Mouse (Mus musculus) megakaryocyte, embryonic 14.5 days (primary cell): Measurements from ENCODE around the gene Hist1h2be.

Experiments
- FLI1 ChIP-seq: IDR thresholded peaks from 2 replicates; pipeline ENCODE4 v1.6.1; 2012; ENCODE audit warnings: low read length, inconsistent platforms, mixed read lengths
- GATA1 ChIP-seq: IDR thresholded peaks from 3 replicates; pipeline ENCODE4 v1.6.1; 2012; ENCODE audit warnings: mixed read lengths, low read length, inconsistent platforms, borderline replicate concordance

DNA sequence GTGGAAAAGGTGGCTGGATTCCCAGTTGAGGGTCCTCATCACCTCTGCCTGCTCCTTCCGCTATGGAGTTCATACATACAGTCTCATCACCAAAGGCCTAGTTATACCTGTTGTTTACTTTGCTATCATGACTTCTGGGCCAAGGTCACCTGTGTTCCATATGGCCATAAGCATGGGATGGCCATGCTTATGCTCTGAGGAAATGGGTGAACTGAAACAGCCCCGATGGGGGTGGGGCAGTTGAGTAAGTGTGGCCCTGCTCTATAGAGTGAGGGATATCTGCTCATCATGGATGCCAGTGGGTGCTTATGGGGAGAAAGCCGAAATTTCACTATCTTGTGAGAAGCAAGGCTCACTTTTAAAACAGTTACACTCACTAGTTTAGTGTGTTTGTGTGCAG lies 15.9 kb downstream of the Hist1h2be start:
- TF ChIP-seq GATA1 (no peak), FLI1 (no peak)
